In genomic region chr3:38883676-38884075, GRCm38 (mm10) we compare ENCODE assay signal across 10 mouse cellular contexts. TPM values are rescaled to one million over a fixed set of nuclear protein-coding genes. Genes with fewer than 3 reads are reported as not detected.
DNase-seq lines count a peak whose midpoint lies in the region; ATAC-seq lines count a peak whose summit lies in the region.
"Had no signal": no experiment of that assay in that cellular context is flagged by ENCODE, and none has a peak within 500 bp of the region (broad histone marks: within the 10 kb centered on the region; RNA-seq: fewer than 3 reads in every experiment).

No protein-coding gene starts in this region.

- peaks cover 7% of the 10 kb centered on the region for H3K27me3 ChIP-seq in heart, embryonic 10.5 days (ENCODE audit: insufficient read depth, poor library complexity, severe bottlenecking)
- no peaks in the 10 kb centered on the region for H3K27me3 ChIP-seq in embryonic facial prominence, embryonic 12.5 days
- H3K27me3 ChIP-seq in hindbrain, embryonic 14.5 days (ENCODE audit: control insufficient read depth, insufficient read depth, low read length) = no peaks in the 10 kb centered on the region
- H3K27me3 ChIP-seq in midbrain, embryonic 16.5 days (ENCODE audit: control insufficient read depth, insufficient read depth, low read depth, low read length) = no peaks in the 10 kb centered on the region
- H3K27me3 ChIP-seq: heart, embryonic 15.5 days; Patski had no signal

- no peaks in the 10 kb centered on the region for H3K9me3 ChIP-seq in heart, embryonic 10.5 days
- no peaks in the 10 kb centered on the region for H3K9me3 ChIP-seq in embryonic facial prominence, embryonic 12.5 days
- H3K9me3 ChIP-seq in hindbrain, embryonic 14.5 days (ENCODE audit: control insufficient read depth, low read length) = no peaks in the 10 kb centered on the region
- H3K9me3 ChIP-seq in midbrain, embryonic 16.5 days (replicated peaks; ENCODE audit: control insufficient read depth, low read length, poor library complexity, severe bottlenecking) = no peaks in the 10 kb centered on the region
- H3K9me3 ChIP-seq: heart, embryonic 15.5 days had no signal

- peaks cover 20% of the 10 kb centered on the region for H3K4me1 ChIP-seq in heart, embryonic 10.5 days
- H3K4me1 ChIP-seq in embryonic facial prominence, embryonic 12.5 days = peaks cover 6% of the 10 kb centered on the region
- peaks cover 9% of the 10 kb centered on the region for H3K4me1 ChIP-seq in hindbrain, embryonic 14.5 days (replicated peaks; ENCODE audit: control insufficient read depth, insufficient read depth, low read length)
- peaks cover 9% of the 10 kb centered on the region for H3K4me1 ChIP-seq in midbrain, embryonic 16.5 days (ENCODE audit: control insufficient read depth, insufficient read depth, low read length)

- DNase-seq in heart, embryonic 10.5 days (ENCODE audit: low spot score) = peak; percentile 13
- no peak for DNase-seq in heart, adult 8-10 months (ENCODE audit: low spot score)
- DNase-seq in hindbrain, embryonic 14.5 days (ENCODE audit: low spot score) = no peak
- DNase-seq in frontal cortex, adult 2 months (ENCODE audit: extremely low spot score in 1 of 2, low spot score in 1 of 2) = no peak
- no peak for DNase-seq in natural killer cell, adult 2 months (ENCODE audit: low spot score in 2 of 2)
- DNase-seq in testis, postnatal 10 days (ENCODE audit: low spot score) = no peak

- no peak for ATAC-seq in embryonic facial prominence, embryonic 12.5 days (ENCODE audit: insufficient number of reproducible peaks, insufficient read depth, low FRiP score, low TSS enrichment)
- no peak for ATAC-seq in hindbrain, embryonic 14.5 days (ENCODE audit: low FRiP score)
- no peak for ATAC-seq in midbrain, embryonic 16.5 days

- 45% methylated on average over 9 of the region's 9 CpGs for WGBS in heart, embryonic 10.5 days
- 35% methylated on average over 9 of the region's 9 CpGs for WGBS in embryonic facial prominence, embryonic 12.5 days
- 31% methylated on average over 9 of the region's 9 CpGs for WGBS in hindbrain, embryonic 14.5 days
- 24% methylated on average over 9 of the region's 9 CpGs for WGBS in midbrain, embryonic 16.5 days

- no peak overlapping the region for H3K27ac ChIP-seq in heart, embryonic 10.5 days
- no peak overlapping the region for H3K27ac ChIP-seq in embryonic facial prominence, embryonic 12.5 days
- peak overlapping the region; percentile 73 for H3K27ac ChIP-seq in hindbrain, embryonic 14.5 days
- H3K27ac ChIP-seq in midbrain, embryonic 16.5 days (ENCODE audit: low read length) = peak overlapping the region; percentile 79

- H3K36me3 ChIP-seq in heart, embryonic 10.5 days = peaks cover 1% of the 10 kb centered on the region; the same call in 1 of the 2 replicates
- H3K36me3 ChIP-seq in embryonic facial prominence, embryonic 12.5 days = peaks cover 4% of the 10 kb centered on the region
- no peaks in the 10 kb centered on the region for H3K36me3 ChIP-seq in hindbrain, embryonic 14.5 days (replicated peaks; ENCODE audit: control insufficient read depth, insufficient read depth)
- H3K36me3 ChIP-seq in midbrain, embryonic 16.5 days (ENCODE audit: control insufficient read depth, insufficient read depth, low read length) = peaks cover 6% of the 10 kb centered on the region; the same call in 1 of the 2 replicates
- H3K36me3 ChIP-seq: heart, embryonic 15.5 days had no signal

- peak overlapping the region; percentile 69 for H3K4me2 ChIP-seq in embryonic facial prominence, embryonic 12.5 days (replicated peaks)
- peak overlapping the region; percentile 87 for H3K4me2 ChIP-seq in hindbrain, embryonic 14.5 days (replicated peaks)
- peak overlapping the region; percentile 87 for H3K4me2 ChIP-seq in midbrain, embryonic 16.5 days (ENCODE audit: low read length)

- H3K4me3 ChIP-seq in heart, embryonic 10.5 days = 0 out of 2 replicates have a peak overlapping the region, but pooled peaks have one; percentile 87
- no peak overlapping the region for H3K4me3 ChIP-seq in embryonic facial prominence, embryonic 12.5 days
- H3K4me3 ChIP-seq in hindbrain, embryonic 14.5 days (replicated peaks; ENCODE audit: low read length) = peak overlapping the region; percentile 77
- H3K4me3 ChIP-seq in midbrain, embryonic 16.5 days (ENCODE audit: low read depth, low read length) = peak overlapping the region; percentile 70

- H3K9ac ChIP-seq in embryonic facial prominence, embryonic 12.5 days = no peak overlapping the region
- H3K9ac ChIP-seq in hindbrain, embryonic 14.5 days = peak overlapping the region; percentile 79
- peak overlapping the region; percentile 62 for H3K9ac ChIP-seq in midbrain, embryonic 16.5 days (ENCODE audit: low read depth, low read length)
- H3K9ac ChIP-seq: heart, embryonic 15.5 days had no signal

RNA-seq across cellular contexts. Expression of gene Fat4, which starts 3.1 kb away (rescaled TPM):
- polyA plus RNA-seq in heart, embryonic 10.5 days (2016; fragmentation: Nextera tagmentation; extraction: Ambion mirVana) = 2.6 and 3.9 TPM in 2 replicates
- 1 to 10 TPM; 4.9 to 5.9 (median 5.5) TPM for total RNA-seq in heart, adult 8-10 months (2022)
- 18.3 and 20.4 TPM in 2 replicates for polyA plus RNA-seq in embryonic facial prominence, embryonic 12.5 days (2016; fragmentation: Nextera tagmentation; extraction: Ambion mirVana)
- 15.8 and 18.2 TPM in 2 replicates for polyA plus RNA-seq in hindbrain, embryonic 14.5 days (2014; fragmentation: Nextera tagmentation; extraction: Ambion mirVana)
- 5.9 and 6.8 TPM in 2 replicates for polyA plus RNA-seq in midbrain, embryonic 16.5 days (2015; fragmentation: Nextera tagmentation; extraction: Ambion mirVana)
- 2.9 and 3.4 TPM in 2 replicates for polyA plus RNA-seq in frontal cortex, adult 2 months (2012; rRNA removed)

Comparison
In these comparisons a context has a peak if more than half of its experiments do, and no peak if none do; other contexts are left out.
1. H3K27ac ChIP-seq: peak in hindbrain, embryonic 14.5 days (single experiment) and midbrain, embryonic 16.5 days (single experiment); none in heart, embryonic 10.5 days (single experiment) and embryonic facial prominence, embryonic 12.5 days (single experiment).
2. Peak in every context shown above with its lines, with median percentiles within 50 percentile points of each other: H3K4me2 ChIP-seq.